Mouse (Mus musculus): ENCODE results near the gene Fam213a. TPM values are rescaled to one million over a fixed set of nuclear protein-coding genes. Genes with fewer than 3 reads are reported as not detected.

The Fam213a gene
- polyA plus RNA-seq, 1 experiment from 2014 or later = 45.8 TPM

GRCm38 (mm10) chr14:41030989-41031513 is 17.5 kb upstream of the Fam213a start:
- H3K27me3 ChIP-seq (ENCODE audit: control insufficient read depth, insufficient read depth, low read length) = no peaks in the 10 kb centered on the region
- no peak for ATAC-seq (ENCODE audit: insufficient number of reproducible peaks, insufficient read depth, low FRiP score, low read depth)
- no peaks in the 10 kb centered on the region for H3K36me3 ChIP-seq (ENCODE audit: control insufficient read depth, insufficient read depth, low read length)
- WGBS = 87% methylated on average over 6 of the region's 6 CpGs
- H3K4me3 ChIP-seq (ENCODE audit: low read depth, low read length) = no peak overlapping the region
- no peak overlapping the region for H3K27ac ChIP-seq (ENCODE audit: low read length)
- no peak overlapping the region for H3K4me2 ChIP-seq (replicated peaks; ENCODE audit: low read depth, low read length)
- no peaks in the 10 kb centered on the region for H3K9me3 ChIP-seq (ENCODE audit: control insufficient read depth, low read depth, low read length)
- no peak overlapping the region for H3K9ac ChIP-seq (replicated peaks; ENCODE audit: low read depth, low read length)
- H3K4me1 ChIP-seq (ENCODE audit: control insufficient read depth, insufficient read depth, low read length) = no peaks in the 10 kb centered on the region

DNA sequence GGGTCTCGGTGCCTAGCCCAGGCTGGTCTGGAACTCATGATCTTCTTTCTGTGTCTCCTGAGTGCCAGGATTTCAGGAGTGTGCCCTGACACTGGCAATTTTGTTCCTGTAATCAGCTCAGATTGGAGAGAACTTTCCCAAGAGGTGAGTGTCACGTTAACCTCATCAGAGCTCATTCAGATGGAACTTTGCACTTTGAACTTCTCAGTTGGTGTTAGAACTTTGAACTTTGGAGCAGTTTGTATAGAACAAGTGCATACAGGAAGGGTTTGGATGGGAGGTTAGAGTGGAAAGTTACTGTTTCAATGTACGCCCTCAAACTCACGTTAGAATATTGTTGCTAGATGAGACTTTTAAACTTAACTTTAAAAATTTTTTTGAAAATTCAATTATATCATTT is 15.7 kb upstream of the Fam213a start:
- WGBS = 76% methylated on average over 4 of the region's 4 CpGs
- Histone ChIP-seq H3K4me3 (ENCODE audit: low read depth, low read length) (no peak overlapping the region), H3K36me3 (ENCODE audit: control insufficient read depth, insufficient read depth, low read length) (no peaks in the 10 kb centered on the region), H3K4me1 (ENCODE audit: control insufficient read depth, insufficient read depth, low read length) (no peaks in the 10 kb centered on the region), H3K9me3 (ENCODE audit: control insufficient read depth, low read depth, low read length) (no peaks in the 10 kb centered on the region), H3K4me2 (replicated peaks; ENCODE audit: low read depth, low read length) (no peak overlapping the region), H3K27ac (ENCODE audit: low read length) (no peak overlapping the region), H3K9ac (replicated peaks; ENCODE audit: low read depth, low read length) (no peak overlapping the region), H3K27me3 (ENCODE audit: control insufficient read depth, insufficient read depth, low read length) (no peaks in the 10 kb centered on the region)
- ATAC-seq (ENCODE audit: insufficient number of reproducible peaks, insufficient read depth, low FRiP score, low read depth) = no peak

DNA sequence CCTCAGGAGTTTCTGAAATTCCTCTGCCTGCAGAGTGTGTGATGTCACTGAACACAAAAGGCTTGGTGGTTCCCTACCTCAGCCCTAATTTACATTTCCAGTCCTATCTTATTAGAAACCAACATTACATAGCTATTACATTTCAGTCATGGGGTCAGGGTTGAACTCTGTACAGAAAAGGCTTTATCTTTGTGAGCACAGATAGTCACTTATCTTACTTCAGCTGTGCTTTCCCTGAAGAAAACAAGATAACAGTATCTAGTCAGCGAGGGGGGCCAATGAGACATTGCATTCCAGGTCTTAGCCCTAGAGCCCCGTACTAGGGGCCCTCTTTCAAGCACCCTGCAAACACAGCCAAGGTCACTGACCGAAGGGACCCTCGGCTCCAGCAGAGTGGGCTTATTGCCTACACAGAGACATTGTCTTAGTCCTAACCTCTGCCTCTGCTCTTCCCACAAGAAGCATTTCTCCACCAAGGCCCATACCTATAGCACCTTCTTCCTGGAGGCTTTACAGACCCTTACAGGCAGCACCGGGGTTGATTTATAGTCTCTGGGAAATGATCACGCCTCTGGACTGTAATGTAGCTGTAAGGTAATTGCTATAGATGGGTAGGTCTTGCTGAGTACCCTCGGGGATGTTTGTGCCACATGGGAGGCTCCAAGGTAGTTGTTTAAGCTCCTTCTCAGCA is 12.2 kb upstream of the Fam213a start:
- Histone ChIP-seq H3K9ac (replicated peaks; ENCODE audit: low read depth, low read length) (no peak overlapping the region), H3K9me3 (ENCODE audit: control insufficient read depth, low read depth, low read length) (no peaks in the 10 kb centered on the region), H3K4me2 (replicated peaks; ENCODE audit: low read depth, low read length) (no peak overlapping the region), H3K36me3 (ENCODE audit: control insufficient read depth, insufficient read depth, low read length) (no peaks in the 10 kb centered on the region), H3K4me1 (ENCODE audit: control insufficient read depth, insufficient read depth, low read length) (no peaks in the 10 kb centered on the region), H3K27ac (ENCODE audit: low read length) (no peak overlapping the region), H3K27me3 (ENCODE audit: control insufficient read depth, insufficient read depth, low read length) (no peaks in the 10 kb centered on the region), H3K4me3 (ENCODE audit: low read depth, low read length) (no peak overlapping the region)
- 51% methylated on average over 7 of the region's 7 CpGs for WGBS
- ATAC-seq (ENCODE audit: insufficient number of reproducible peaks, insufficient read depth, low FRiP score, low read depth) = peak; percentile 66; the same call in 1 of the 2 replicates

DNA sequence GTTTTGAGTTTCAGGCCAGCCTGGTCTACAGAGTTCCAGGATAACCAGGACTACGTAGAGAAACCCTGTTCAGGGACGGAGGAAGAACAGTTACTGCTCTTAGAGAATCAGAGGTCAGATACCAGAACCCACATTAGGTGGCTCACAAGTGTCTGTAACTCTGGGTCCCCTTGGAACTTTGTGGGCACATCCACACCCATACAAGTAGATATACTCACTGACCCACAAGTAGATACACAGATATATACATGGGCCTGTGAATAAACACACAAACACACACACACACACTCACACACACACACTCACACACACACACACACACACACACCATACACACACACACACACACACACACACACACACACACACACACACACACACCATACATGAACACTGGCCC is 11.5 kb upstream of the Fam213a start:
- no peak overlapping the region for H3K4me3 ChIP-seq (ENCODE audit: low read depth, low read length)
- 85% methylated on average over 2 of the region's 2 CpGs for WGBS
- ATAC-seq (ENCODE audit: insufficient number of reproducible peaks, insufficient read depth, low FRiP score, low read depth) = no peak
- no peaks in the 10 kb centered on the region for H3K4me1 ChIP-seq (ENCODE audit: control insufficient read depth, insufficient read depth, low read length)
- no peak overlapping the region for H3K9ac ChIP-seq (replicated peaks; ENCODE audit: low read depth, low read length)
- H3K36me3 ChIP-seq (ENCODE audit: control insufficient read depth, insufficient read depth, low read length) = no peaks in the 10 kb centered on the region
- H3K27ac ChIP-seq (ENCODE audit: low read length) = no peak overlapping the region
- no peaks in the 10 kb centered on the region for H3K27me3 ChIP-seq (ENCODE audit: control insufficient read depth, insufficient read depth, low read length)
- no peaks in the 10 kb centered on the region for H3K9me3 ChIP-seq (ENCODE audit: control insufficient read depth, low read depth, low read length)
- no peak overlapping the region for H3K4me2 ChIP-seq (replicated peaks; ENCODE audit: low read depth, low read length)

DNA sequence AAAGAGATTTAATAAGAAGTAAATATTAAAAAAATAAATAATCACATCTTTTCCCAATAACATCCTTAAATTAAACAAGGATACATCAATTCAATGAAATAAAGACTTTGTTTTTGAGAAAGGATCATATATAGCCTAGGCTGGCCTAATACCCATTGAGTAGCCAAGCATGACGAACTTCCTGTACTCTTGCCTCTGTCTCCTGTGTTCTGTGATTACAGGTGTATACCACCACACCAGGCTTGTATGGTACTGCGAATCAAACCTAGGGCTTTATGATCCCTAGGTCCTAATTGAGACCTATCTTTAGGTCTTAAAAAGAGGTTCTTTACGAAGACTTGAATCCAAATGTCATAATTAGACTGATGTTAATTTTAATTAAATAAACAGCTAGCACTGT is 7.7 kb upstream of the Fam213a start:
- Histone ChIP-seq H3K4me3 (ENCODE audit: low read depth, low read length) (no peak overlapping the region), H3K36me3 (ENCODE audit: control insufficient read depth, insufficient read depth, low read length) (no peaks in the 10 kb centered on the region), H3K27ac (ENCODE audit: low read length) (no peak overlapping the region), H3K9ac (replicated peaks; ENCODE audit: low read depth, low read length) (no peak overlapping the region), H3K4me2 (replicated peaks; ENCODE audit: low read depth, low read length) (no peak overlapping the region), H3K9me3 (ENCODE audit: control insufficient read depth, low read depth, low read length) (no peaks in the 10 kb centered on the region), H3K4me1 (ENCODE audit: control insufficient read depth, insufficient read depth, low read length) (no peaks in the 10 kb centered on the region), H3K27me3 (ENCODE audit: control insufficient read depth, insufficient read depth, low read length) (no peaks in the 10 kb centered on the region)
- no peak for ATAC-seq (ENCODE audit: insufficient number of reproducible peaks, insufficient read depth, low FRiP score, low read depth)
- 89% methylated on average over 3 of the region's 3 CpGs for WGBS

DNA sequence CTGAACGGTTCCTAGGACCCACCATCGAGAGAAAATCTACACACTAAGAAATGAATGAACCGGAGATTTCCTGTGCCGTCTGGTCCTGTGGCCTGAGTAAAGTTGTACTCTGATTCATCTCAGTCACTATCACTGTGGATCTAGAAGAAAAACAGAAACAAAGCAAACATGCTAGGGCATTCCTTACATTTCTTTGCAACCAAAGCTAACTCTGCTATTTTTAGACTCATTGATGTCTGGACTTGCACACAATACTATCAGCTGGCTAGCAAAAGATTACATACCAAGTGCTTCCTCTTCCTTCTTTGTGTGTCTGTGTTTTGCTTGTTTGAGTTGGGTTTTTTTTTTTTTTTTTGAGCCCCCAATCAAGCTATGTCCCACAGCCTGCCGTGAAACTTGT is 3.9 kb upstream of the Fam213a start:
- H3K9ac ChIP-seq (replicated peaks; ENCODE audit: low read depth, low read length) = no peak overlapping the region
- no peak overlapping the region for H3K4me2 ChIP-seq (replicated peaks; ENCODE audit: low read depth, low read length)
- H3K27ac ChIP-seq (ENCODE audit: low read length) = no peak overlapping the region
- H3K27me3 ChIP-seq (ENCODE audit: control insufficient read depth, insufficient read depth, low read length) = no peaks in the 10 kb centered on the region
- peak; percentile 23; the same call in 1 of the 2 replicates for ATAC-seq (ENCODE audit: insufficient number of reproducible peaks, insufficient read depth, low FRiP score, low read depth)
- 0 out of 2 replicates have a peak, but pooled peaks cover 3% of the 10 kb centered on the region for H3K4me1 ChIP-seq (ENCODE audit: control insufficient read depth, insufficient read depth, low read length)
- H3K4me3 ChIP-seq (ENCODE audit: low read depth, low read length) = no peak overlapping the region
- H3K9me3 ChIP-seq (ENCODE audit: control insufficient read depth, low read depth, low read length) = no peaks in the 10 kb centered on the region
- WGBS = 36% methylated on average over 5 of the region's 5 CpGs
- no peaks in the 10 kb centered on the region for H3K36me3 ChIP-seq (ENCODE audit: control insufficient read depth, insufficient read depth, low read length)

DNA sequence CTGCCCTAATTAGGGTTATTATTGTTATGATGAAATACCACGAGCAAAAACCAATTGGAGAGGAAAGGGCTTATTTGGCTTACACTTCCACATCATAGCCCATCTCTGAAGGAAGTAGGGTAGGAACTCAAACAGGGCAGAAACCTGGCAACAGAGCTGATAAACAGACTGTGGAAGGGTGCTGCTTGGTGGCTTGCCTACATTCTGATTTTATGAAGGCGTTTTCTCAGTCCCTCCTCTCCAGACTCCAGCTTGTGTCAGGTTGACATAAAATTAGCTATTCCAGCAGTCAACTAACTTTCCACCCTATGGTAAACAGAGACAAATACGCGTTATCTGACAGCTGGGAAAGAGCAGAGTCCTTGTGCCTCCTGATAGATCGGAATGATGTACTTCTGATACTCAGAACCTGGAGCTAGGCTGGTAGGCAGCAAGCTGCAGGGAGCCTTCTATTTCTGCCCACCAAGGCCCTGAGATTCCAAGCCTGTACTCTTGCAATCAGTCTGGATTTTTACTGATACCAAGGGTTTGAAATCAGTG is 1.2 kb upstream of the Fam213a start:
- 72% methylated on average over 5 of the region's 5 CpGs for whole genome bisulfite sequencing
- H3K4me3 ChIP-seq (ENCODE audit: low read depth, low read length) = no peak overlapping the region
- no peak overlapping the region for H3K27ac ChIP-seq (ENCODE audit: low read length)
- H3K4me1 ChIP-seq (ENCODE audit: control insufficient read depth, insufficient read depth, low read length) = 0 out of 2 replicates have a peak, but pooled peaks cover 3% of the 10 kb centered on the region
- no peaks in the 10 kb centered on the region for H3K36me3 ChIP-seq (ENCODE audit: control insufficient read depth, insufficient read depth, low read length)
- H3K4me2 ChIP-seq (replicated peaks; ENCODE audit: low read depth, low read length) = no peak overlapping the region
- no peak overlapping the region for H3K9ac ChIP-seq (replicated peaks; ENCODE audit: low read depth, low read length)
- no peaks in the 10 kb centered on the region for H3K9me3 ChIP-seq (ENCODE audit: control insufficient read depth, low read depth, low read length)
- ATAC-seq (ENCODE audit: insufficient number of reproducible peaks, insufficient read depth, low FRiP score, low read depth) = no peak
- no peaks in the 10 kb centered on the region for H3K27me3 ChIP-seq (ENCODE audit: control insufficient read depth, insufficient read depth, low read length)

DNA sequence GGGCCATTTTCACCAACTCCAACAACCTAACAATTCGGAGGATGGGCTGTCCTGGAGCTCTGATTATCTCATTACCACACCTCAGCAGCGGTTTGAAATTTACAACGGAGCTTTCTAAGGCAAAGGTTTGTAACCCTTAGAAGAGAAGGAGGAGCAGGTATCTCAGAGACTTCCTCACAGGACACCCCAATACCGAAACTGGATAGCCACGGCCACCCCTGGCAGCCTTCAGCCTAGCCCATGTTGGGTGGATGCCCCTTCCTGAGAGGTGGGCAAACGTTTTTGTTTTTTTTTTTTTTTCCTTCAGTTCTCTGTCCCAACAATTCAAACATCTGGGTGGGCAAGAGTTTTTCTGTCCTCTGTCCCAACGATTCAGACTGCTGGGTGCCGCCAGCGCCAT is 445 bp downstream of the Fam213a start:
- Histone ChIP-seq H3K9me3 (ENCODE audit: control insufficient read depth, low read depth, low read length) (no peaks in the 10 kb centered on the region), H3K36me3 (ENCODE audit: control insufficient read depth, insufficient read depth, low read length) (no peaks in the 10 kb centered on the region), H3K27me3 (ENCODE audit: control insufficient read depth, insufficient read depth, low read length) (no peaks in the 10 kb centered on the region), H3K27ac (ENCODE audit: low read length) (no peak overlapping the region), H3K4me2 (replicated peaks; ENCODE audit: low read depth, low read length) (peak overlapping the region; percentile 75), H3K9ac (replicated peaks; ENCODE audit: low read depth, low read length) (peak overlapping the region; percentile 43), H3K4me1 (ENCODE audit: control insufficient read depth, insufficient read depth, low read length) (peaks cover 8% of the 10 kb centered on the region; the same call in 1 of the 2 replicates), H3K4me3 (ENCODE audit: low read depth, low read length) (peak overlapping the region; percentile 51)
- 23% methylated on average over 9 of the region's 9 CpGs for WGBS
- ATAC-seq (ENCODE audit: insufficient number of reproducible peaks, insufficient read depth, low FRiP score, low read depth) = no peak
